Mouse (Mus musculus) intestine, embryonic 16.5 days (tissue): ENCODE measurements at regions not wholly inside any gene's neighbourhood (a gene's known extent, or its start where the extent isn't known, plus 50 kb on each side); places are given as distances from the start of the nearest gene placed in this dataset.
A peak's percentile ranks its signal among the peaks of the same experiment; 100 is the strongest.

Experiments used
- ATAC-seq: fragments of 200-750 bp; cut with Nextera tagmentation; 2 replicates; pipeline ENCODE4 v1.8.0; 2017; ENCODE audit warnings: moderate TSS enrichment, moderate library complexity
- H3K27ac ChIP-seq: fragments of 300-500 bp; sonication (generic); 2 replicates; pipeline ENCODE4 v1.5.1; 2014; ENCODE audit warnings: mild to moderate bottlenecking, low read length
- H3K27me3 ChIP-seq: fragments of 300-500 bp; sonication (generic); replicated peaks from 2 replicates; pipeline ENCODE4 v1.6.1; 2014; ENCODE audit warnings: low read length, control low read depth, mixed read lengths; ENCODE audit not compliant: control insufficient read depth, insufficient read depth
- H3K36me3 ChIP-seq: fragments of 300-500 bp; sonication (generic); 2 replicates; pipeline ENCODE4 v1.6.1; 2014; ENCODE audit warnings: low read length, control low read depth; ENCODE audit not compliant: control insufficient read depth, insufficient read depth
- H3K4me1 ChIP-seq: fragments of 300-500 bp; sonication (generic); 2 replicates; pipeline ENCODE4 v1.6.1; 2014; ENCODE audit warnings: low read length, control low read depth, mixed read lengths; ENCODE audit not compliant: control insufficient read depth, insufficient read depth
- H3K4me2 ChIP-seq: fragments of 300-500 bp; sonication (generic); 2 replicates; pipeline ENCODE4 v1.6.1; 2014; ENCODE audit warnings: low read depth, low read length, control low read depth
- H3K4me3 ChIP-seq: fragments of 300-500 bp; sonication (generic); 2 replicates; pipeline ENCODE4 v1.5.1; 2014; ENCODE audit warnings: mild to moderate bottlenecking, low read length
- H3K9ac ChIP-seq: fragments of 300-500 bp; sonication (generic); 2 replicates; pipeline ENCODE4 v1.6.1; 2014; ENCODE audit warnings: low read depth, low read length
- H3K9me3 ChIP-seq: fragments of 300-500 bp; sonication (generic); 2 replicates; pipeline ENCODE4 v1.6.1; 2016; ENCODE audit warnings: low read length, control low read depth; ENCODE audit not compliant: control insufficient read depth
- WGBS: fragments of 180-500 bp; shearing (Covaris S2); extraction: QIAGEN DNeasy Blood & Tissue Kit; methylation state at CpG from one replicate; pipeline ENCODE4 v1.1.7; 2014; 5-methylcytosine and 5-hydroxymethylcytosine counted together

DNA sequence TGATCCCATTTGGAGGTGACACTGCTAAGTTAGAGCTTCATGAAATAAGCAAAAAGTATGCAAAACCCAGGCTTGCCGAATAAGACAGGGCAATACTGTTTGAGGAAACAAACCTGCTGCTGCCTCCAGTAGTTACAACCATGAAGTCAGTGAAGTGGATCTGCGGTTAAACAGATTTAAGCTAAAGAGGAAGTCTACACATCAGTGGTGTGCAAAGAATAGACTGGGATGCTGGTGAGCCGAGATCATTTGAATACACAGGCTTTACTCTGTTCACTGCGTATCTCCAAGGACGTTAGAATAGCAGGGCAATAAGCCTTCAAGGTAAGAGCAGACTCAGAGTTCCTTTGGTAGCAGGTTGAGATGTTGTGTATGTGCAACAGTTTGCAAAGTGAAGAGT, 362.6 kb downstream of the Gpat3 start:
- Histone ChIP-seq H3K9ac (no peak overlapping the region), H3K4me1 (no peaks in the 10 kb centered on the region), H3K4me2 (no peak overlapping the region), H3K9me3 (no peaks in the 10 kb centered on the region), H3K27me3 (no peaks in the 10 kb centered on the region), H3K36me3 (no peaks in the 10 kb centered on the region), H3K4me3 (no peak overlapping the region), H3K27ac (no peak overlapping the region)
- WGBS, result 87% methylated on average over 5 of the region's 5 CpGs
- no peak for ATAC-seq

DNA sequence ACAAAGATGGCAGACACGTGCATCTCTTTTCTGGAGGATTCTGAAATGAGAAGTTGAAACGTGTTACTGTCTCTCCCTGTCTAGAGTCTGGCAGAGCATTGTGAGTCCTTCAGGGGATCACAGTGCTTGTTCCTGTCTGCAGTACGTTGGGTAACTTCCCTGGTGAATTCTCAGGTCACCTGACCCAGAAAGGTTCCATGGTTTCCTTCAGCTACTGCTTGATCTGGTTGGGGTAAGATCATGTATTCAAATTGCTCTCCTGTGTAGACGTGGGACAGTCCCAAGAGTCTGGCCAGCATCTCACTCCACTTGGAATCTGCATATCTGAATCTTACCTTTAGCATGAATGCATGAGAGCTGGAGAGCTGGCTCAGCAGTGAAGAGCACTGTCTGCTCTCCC, 350.0 kb downstream of the Gpat3 start:
- Histone ChIP-seq H3K4me1 (no peaks in the 10 kb centered on the region), H3K27me3 (no peaks in the 10 kb centered on the region), H3K36me3 (no peaks in the 10 kb centered on the region), H3K4me2 (no peak overlapping the region), H3K9me3 (no peaks in the 10 kb centered on the region), H3K27ac (no peak overlapping the region), H3K9ac (no peak overlapping the region), H3K4me3 (no peak overlapping the region)
- 76% methylated on average over 4 of the region's 4 CpGs for WGBS
- no peak for ATAC-seq

- Histone ChIP-seq H3K36me3 (no peaks in the 10 kb centered on the region), H3K27me3 (no peaks in the 10 kb centered on the region), H3K27ac (no peak overlapping the region), H3K4me3 (no peak overlapping the region), H3K9ac (no peak overlapping the region), H3K9me3 (no peaks in the 10 kb centered on the region), H3K4me1 (no peaks in the 10 kb centered on the region), H3K4me2 (no peak overlapping the region)
- no peak for ATAC-seq
- WGBS, result 95% methylated on average over 2 of the region's 2 CpGs
These were observed 345.5 kb downstream of the Gpat3 start for GRCm38 (mm10) chr5:101190976-101191375.

- 50% methylated on average over 9 of the region's 9 CpGs for WGBS
- ATAC-seq, result no peak
- H3K27me3 ChIP-seq, result no peaks in the 10 kb centered on the region
These were observed 327.7 kb downstream of the Gpat3 start for GRCm38 (mm10) chr5:101173183-101173582.

DNA sequence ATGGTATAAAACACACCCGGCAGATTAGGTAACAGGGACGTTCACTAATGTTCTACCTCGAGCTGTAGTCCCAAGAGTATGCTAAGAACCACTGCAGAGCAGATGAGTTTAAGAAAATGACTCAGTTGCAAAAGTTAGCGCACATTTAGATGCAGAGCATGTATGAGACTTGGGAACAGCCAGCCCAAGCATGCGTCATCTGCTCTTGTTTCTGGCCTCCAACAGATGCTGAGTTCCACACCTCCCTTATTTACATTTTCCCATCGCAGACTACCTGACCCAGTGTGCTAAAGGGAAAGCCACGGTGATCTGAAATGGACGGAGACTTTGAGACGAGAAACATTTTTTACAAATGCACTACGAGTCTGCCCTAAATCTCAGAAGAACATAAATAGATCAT, 327.3 kb downstream of the Gpat3 start:
- no peaks in the 10 kb centered on the region for H3K9me3 ChIP-seq
- H3K4me2 ChIP-seq, result no peak overlapping the region
- WGBS, result 53% methylated on average over 10 of the region's 10 CpGs
- no peak for ATAC-seq
- H3K4me3 ChIP-seq, result no peak overlapping the region
- H3K27me3 ChIP-seq, result no peaks in the 10 kb centered on the region
- no peak overlapping the region for H3K9ac ChIP-seq
- H3K27ac ChIP-seq, result no peak overlapping the region
- no peaks in the 10 kb centered on the region for H3K36me3 ChIP-seq
- peaks cover 4% of the 10 kb centered on the region; the same call in 1 of the 2 replicates for H3K4me1 ChIP-seq

More at GRCm38 (mm10) chr5:101173183-101173582, 327.7 kb downstream of the Gpat3 start:
- Histone ChIP-seq H3K4me2 (no peak overlapping the region), H3K9ac (no peak overlapping the region), H3K4me1 (peaks cover 4% of the 10 kb centered on the region; the same call in 1 of the 2 replicates), H3K4me3 (no peak overlapping the region), H3K9me3 (no peaks in the 10 kb centered on the region), H3K27ac (no peak overlapping the region), H3K36me3 (no peaks in the 10 kb centered on the region)

GRCm38 (mm10) chr5:101169074-101169473, 323.6 kb downstream of the Gpat3 start:
- Histone ChIP-seq H3K4me1 (peaks cover 4% of the 10 kb centered on the region; the same call in 1 of the 2 replicates), H3K9me3 (no peaks in the 10 kb centered on the region), H3K9ac (no peak overlapping the region), H3K4me3 (no peak overlapping the region), H3K27ac (no peak overlapping the region), H3K27me3 (no peaks in the 10 kb centered on the region), H3K4me2 (no peak overlapping the region), H3K36me3 (no peaks in the 10 kb centered on the region)
- peak; percentile 80 for ATAC-seq
- WGBS, result 27% methylated on average over 2 of the region's 2 CpGs

GRCm38 (mm10) chr5:101163624-101164213, 318.2 kb downstream of the Gpat3 start:
- no peak overlapping the region for H3K4me2 ChIP-seq
- no peaks in the 10 kb centered on the region for H3K9me3 ChIP-seq
- no peak overlapping the region for H3K4me3 ChIP-seq
- no peaks in the 10 kb centered on the region for H3K4me1 ChIP-seq
- H3K27me3 ChIP-seq, result no peaks in the 10 kb centered on the region
- H3K9ac ChIP-seq, result no peak overlapping the region
- no peak for ATAC-seq
- H3K36me3 ChIP-seq, result no peaks in the 10 kb centered on the region
- 27% methylated on average over 8 of the region's 8 CpGs for WGBS
- no peak overlapping the region for H3K27ac ChIP-seq

DNA sequence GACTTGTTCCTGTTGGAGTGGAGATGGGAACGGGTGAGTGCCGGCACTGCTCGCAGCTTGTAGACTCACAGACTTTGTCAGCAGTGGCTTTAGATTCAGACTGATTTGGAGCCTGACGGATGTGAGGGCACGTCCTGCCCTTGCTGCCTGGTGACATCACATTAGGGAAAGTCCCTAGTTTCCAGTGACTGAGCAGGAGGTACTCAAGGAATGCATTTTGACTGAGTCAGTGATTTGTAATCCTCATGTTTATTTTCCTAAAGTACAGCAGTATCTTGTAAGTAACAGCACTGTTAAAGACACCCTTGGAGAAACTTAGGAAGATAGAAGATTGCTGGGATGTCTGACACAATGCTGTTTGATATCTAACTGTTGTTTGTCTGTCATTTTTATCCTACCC, 317.6 kb downstream of the Gpat3 start:
- Histone ChIP-seq H3K27me3 (no peaks in the 10 kb centered on the region), H3K36me3 (no peaks in the 10 kb centered on the region), H3K4me2 (no peak overlapping the region), H3K9ac (no peak overlapping the region), H3K4me3 (no peak overlapping the region), H3K9me3 (no peaks in the 10 kb centered on the region), H3K4me1 (no peaks in the 10 kb centered on the region), H3K27ac (no peak overlapping the region)
- no peak for ATAC-seq
- WGBS, result 43% methylated on average over 5 of the region's 5 CpGs

DNA sequence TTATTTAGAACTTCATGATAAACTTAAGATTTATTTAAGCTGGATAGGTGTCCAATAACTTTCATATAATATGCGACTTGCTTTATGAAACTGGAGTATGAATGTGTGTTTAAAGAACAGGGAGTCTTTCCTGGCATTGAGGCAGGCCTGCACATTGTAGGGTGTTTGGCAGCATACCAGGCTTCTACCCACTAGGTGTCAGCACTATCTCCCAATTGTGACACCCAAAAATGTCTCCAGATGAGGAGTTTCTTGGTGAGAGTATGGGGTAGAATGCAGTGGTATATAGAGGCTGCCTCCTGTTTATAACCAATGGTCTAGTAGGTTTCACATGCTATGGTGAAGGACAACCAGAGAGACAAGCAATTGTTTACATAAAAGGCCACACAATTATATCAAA, 311.9 kb downstream of the Gpat3 start:
- Histone ChIP-seq H3K4me2 (no peak overlapping the region), H3K27ac (no peak overlapping the region), H3K4me1 (no peaks in the 10 kb centered on the region), H3K36me3 (no peaks in the 10 kb centered on the region), H3K27me3 (no peaks in the 10 kb centered on the region), H3K9ac (no peak overlapping the region), H3K4me3 (no peak overlapping the region), H3K9me3 (no peaks in the 10 kb centered on the region)
- ATAC-seq, result no peak
- WGBS, result 51% methylated on average over 1 of the region's 1 CpGs

DNA sequence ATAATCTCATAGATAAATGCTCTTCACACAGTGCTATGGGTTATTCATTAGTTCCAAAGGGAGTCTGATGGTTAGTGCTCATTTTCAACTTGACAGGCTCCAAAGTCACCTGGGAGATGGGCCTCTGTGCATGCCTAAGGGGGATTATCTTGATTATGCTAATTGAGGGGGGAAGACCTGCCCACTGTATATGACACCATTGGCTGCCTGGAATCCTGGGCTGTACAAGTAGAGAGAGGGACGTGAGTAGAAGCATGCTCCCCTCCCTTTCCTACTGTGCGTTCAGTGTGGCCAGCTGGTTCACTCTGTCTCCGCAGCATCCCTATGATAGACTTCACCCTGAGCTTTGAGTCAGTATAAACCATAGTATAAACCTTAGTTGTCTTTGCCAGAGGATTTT, 300.8 kb downstream of the Gpat3 start:
- Histone ChIP-seq H3K9ac (no peak overlapping the region), H3K4me1 (no peaks in the 10 kb centered on the region), H3K9me3 (no peaks in the 10 kb centered on the region), H3K27ac (no peak overlapping the region), H3K4me3 (no peak overlapping the region), H3K4me2 (no peak overlapping the region), H3K36me3 (no peaks in the 10 kb centered on the region), H3K27me3 (no peaks in the 10 kb centered on the region)
- 73% methylated on average over 3 of the region's 3 CpGs for WGBS
- no peak for ATAC-seq
